Mouse (Mus musculus) megakaryocyte, embryonic 14.5 days (primary cell): Measurements from ENCODE around the gene Fbxw5. TPM values are rescaled to one million over a fixed set of nuclear protein-coding genes. Genes with fewer than 3 reads are reported as not detected.

ENCODE experiments used
- H3K27me3 ChIP-seq: replicated peaks from 2 replicates; pipeline ENCODE3; 2012; ENCODE audit warnings: inconsistent platforms
- H3K36me3 ChIP-seq: replicated peaks from 2 replicates; pipeline ENCODE3; 2012; ENCODE audit warnings: low read length, inconsistent platforms, mixed read lengths
- H3K4me1 ChIP-seq: 2 replicates; pipeline ENCODE4 v1.6.1; 2012; ENCODE audit warnings: inconsistent platforms
- H3K4me3 ChIP-seq: replicated peaks from 2 replicates; pipeline ENCODE3; 2012; ENCODE audit warnings: moderate library complexity, mild to moderate bottlenecking, inconsistent platforms
- H3K9me3 ChIP-seq: 2 replicates; pipeline ENCODE4 v1.6.1; 2012; ENCODE audit warnings: inconsistent platforms
- FLI1 ChIP-seq: IDR thresholded peaks from 2 replicates; pipeline ENCODE4 v1.6.1; 2012; ENCODE audit warnings: low read length, inconsistent platforms, mixed read lengths
- GATA1 ChIP-seq: IDR thresholded peaks from 3 replicates; pipeline ENCODE4 v1.6.1; 2012; ENCODE audit warnings: mixed read lengths, low read length, inconsistent platforms, borderline replicate concordance
- polyA plus RNA-seq: library from polyadenylated mRNA; stranded (reverse); fragments of >175 nt; gene quantifications from 2 replicates; pipeline ENCODE4 v1.2.3, GENCODE M21; 2012; ENCODE audit warnings: low replicate concordance; ENCODE audit not compliant: insufficient read depth

The Fbxw5 gene
- polyA plus RNA-seq, 1 experiment, result 46.2 TPM

- Histone ChIP-seq H3K27me3 (peaks cover 66% of the 10 kb centered on the region), H3K9me3 (peaks cover 22% of the 10 kb centered on the region), H3K36me3 (no peaks in the 10 kb centered on the region), H3K4me3 (no peak overlapping the region), H3K4me1 (peaks cover 60% of the 10 kb centered on the region)
- TF ChIP-seq GATA1, result no peak
- no peak for TF ChIP-seq FLI1
These were observed 22.4 kb upstream of the Fbxw5 start for GRCm38 (mm10) chr2:25477967-25478675.

- TF ChIP-seq GATA1 (no peak), FLI1 (no peak)
- H3K4me3 ChIP-seq, result no peak overlapping the region
- H3K4me1 ChIP-seq, result peaks cover 53% of the 10 kb centered on the region
- peaks cover 76% of the 10 kb centered on the region for H3K27me3 ChIP-seq
- peaks cover 22% of the 10 kb centered on the region for H3K9me3 ChIP-seq
- H3K36me3 ChIP-seq, result no peaks in the 10 kb centered on the region
These were observed 20.8 kb upstream of the Fbxw5 start for GRCm38 (mm10) chr2:25479551-25480311.

- TF ChIP-seq FLI1, result no peak
- no peak for TF ChIP-seq GATA1
- peaks cover 22% of the 10 kb centered on the region for H3K9me3 ChIP-seq
- no peak overlapping the region for H3K4me3 ChIP-seq
- peaks cover 74% of the 10 kb centered on the region for H3K27me3 ChIP-seq
- H3K4me1 ChIP-seq, result peaks cover 56% of the 10 kb centered on the region
- no peaks in the 10 kb centered on the region for H3K36me3 ChIP-seq
These were observed 20.0 kb upstream of the Fbxw5 start for GRCm38 (mm10) chr2:25480541-25480940.

- H3K4me3 ChIP-seq, result no peak overlapping the region
- TF ChIP-seq GATA1, result no peak
- no peak for TF ChIP-seq FLI1
- H3K9me3 ChIP-seq, result peaks cover 22% of the 10 kb centered on the region
- H3K36me3 ChIP-seq, result no peaks in the 10 kb centered on the region
- peaks cover 72% of the 10 kb centered on the region for H3K27me3 ChIP-seq
- H3K4me1 ChIP-seq, result peaks cover 62% of the 10 kb centered on the region
These were observed 17.6 kb upstream of the Fbxw5 start for GRCm38 (mm10) chr2:25482969-25483368.

- TF ChIP-seq GATA1, result no peak
- no peak for TF ChIP-seq FLI1
- H3K27me3 ChIP-seq, result peaks cover 67% of the 10 kb centered on the region
- peaks cover 71% of the 10 kb centered on the region for H3K4me1 ChIP-seq
- H3K4me3 ChIP-seq, result no peak overlapping the region
- H3K36me3 ChIP-seq, result no peaks in the 10 kb centered on the region
- H3K9me3 ChIP-seq, result peaks cover 18% of the 10 kb centered on the region
These were observed 15.5 kb upstream of the Fbxw5 start for GRCm38 (mm10) chr2:25484901-25485647.

- peaks cover 79% of the 10 kb centered on the region for H3K27me3 ChIP-seq
- no peaks in the 10 kb centered on the region for H3K9me3 ChIP-seq
- TF ChIP-seq GATA1 (no peak), FLI1 (no peak)
- no peaks in the 10 kb centered on the region for H3K36me3 ChIP-seq
- peaks cover 49% of the 10 kb centered on the region for H3K4me1 ChIP-seq
- H3K4me3 ChIP-seq, result peak overlapping the region; percentile 25
These were observed 12.4 kb upstream of the Fbxw5 start for GRCm38 (mm10) chr2:25487965-25488670.

GRCm38 (mm10) chr2:25488671-25489068 is 11.9 kb upstream of the Fbxw5 start:
- no peaks in the 10 kb centered on the region for H3K9me3 ChIP-seq
- peaks cover 43% of the 10 kb centered on the region for H3K4me1 ChIP-seq
- H3K27me3 ChIP-seq, result peaks cover 79% of the 10 kb centered on the region
- no peak overlapping the region for H3K4me3 ChIP-seq
- H3K36me3 ChIP-seq, result no peaks in the 10 kb centered on the region
- TF ChIP-seq FLI1 (no peak), GATA1 (no peak)

- Histone ChIP-seq H3K36me3 (no peaks in the 10 kb centered on the region), H3K4me3 (no peak overlapping the region), H3K4me1 (peaks cover 39% of the 10 kb centered on the region), H3K27me3 (peaks cover 54% of the 10 kb centered on the region), H3K9me3 (no peaks in the 10 kb centered on the region)
- no peak for TF ChIP-seq GATA1
- no peak for TF ChIP-seq FLI1
These were observed 7.6 kb upstream of the Fbxw5 start for GRCm38 (mm10) chr2:25492988-25493387.

GRCm38 (mm10) chr2:25493476-25493961 is 7.0 kb upstream of the Fbxw5 start, which contains the start of gene Lcn12:
Lcn12 (minus strand) TSS chr2:25493911.
- no peaks in the 10 kb centered on the region for H3K9me3 ChIP-seq
- H3K27me3 ChIP-seq, result peaks cover 50% of the 10 kb centered on the region
- H3K4me3 ChIP-seq, result no peak within 1 kb of the TSS
- H3K4me1 ChIP-seq, result peaks cover 39% of the 10 kb centered on the region
- TF ChIP-seq GATA1, result no peak
- TF ChIP-seq FLI1, result no peak
- no peaks in the 10 kb centered on the region for H3K36me3 ChIP-seq
